Mouse (Mus musculus) thymus, adult 2 months (tissue): ENCODE measurements around the gene Hist1h2ab. TPM values are rescaled to one million over a fixed set of nuclear protein-coding genes. Genes with fewer than 3 reads are reported as not detected.

Source experiments
- DNase-seq: peaks from one replicate; pipeline ENCODE4 v3.0.0; 2021
- H3K27ac ChIP-seq: fragments of 200-500 bp; 2 replicates; pipeline ENCODE4 v1.5.1; 2012; ENCODE audit warnings: low read length, control low read depth; ENCODE audit not compliant: control insufficient read depth, insufficient read depth
- H3K27me3 ChIP-seq: fragments of 200-500 bp; 2 replicates; pipeline ENCODE4 v1.6.1; 2012; ENCODE audit warnings: mild to moderate bottlenecking, low read length, moderate library complexity, mixed read lengths; ENCODE audit not compliant: control insufficient read depth, insufficient read depth
- H3K36me3 ChIP-seq: fragments of 200-500 bp; 2 replicates; pipeline ENCODE4 v1.6.1; 2012; ENCODE audit warnings: mild to moderate bottlenecking, low read length, moderate library complexity; ENCODE audit not compliant: control insufficient read depth, insufficient read depth
- H3K4me1 ChIP-seq: fragments of 200-500 bp; replicated peaks from 2 replicates; pipeline ENCODE4 v1.6.1; 2012; ENCODE audit warnings: low read length; ENCODE audit not compliant: control insufficient read depth, insufficient read depth
- H3K4me3 ChIP-seq: fragments of 200-500 bp; 2 replicates; pipeline ENCODE4 v1.5.1; 2012; ENCODE audit warnings: mild to moderate bottlenecking, low read length, control low read depth, moderate library complexity; ENCODE audit not compliant: control insufficient read depth, insufficient read depth
- CTCF ChIP-seq: fragments of 200-500 bp; IDR thresholded peaks from 2 replicates; pipeline ENCODE4 v1.5.1; 2012; ENCODE audit warnings: mild to moderate bottlenecking, control low read depth, low read length, moderate library complexity, borderline replicate concordance; ENCODE audit not compliant: control insufficient read depth, poor library complexity, insufficient read depth; ENCODE audit errors: extremely low read depth
- POLR2A ChIP-seq: fragments of 200-500 bp; IDR thresholded peaks from 2 replicates; pipeline ENCODE4 v1.6.1; 2012; ENCODE audit warnings: mild to moderate bottlenecking, low read length, control low read depth, moderate library complexity; ENCODE audit not compliant: control insufficient read depth, poor library complexity, insufficient read depth; ENCODE audit errors: extremely low read depth
- WGBS: fragments of 180-500 bp; shearing (Covaris S2); methylation state at CpG from one replicate; pipeline ENCODE4 v1.1.7; 2018; 5-methylcytosine and 5-hydroxymethylcytosine counted together
- polyA plus RNA-seq: library from polyadenylated mRNA; depleted of rRNA; stranded (reverse); fragments of >200 nt; gene quantifications from 2 replicates; pipeline ENCODE4 v1.2.3, GENCODE M21; 2012

Gene Hist1h2ab
- polyA plus RNA-seq, 1 experiment, result 258 TPM

DNA sequence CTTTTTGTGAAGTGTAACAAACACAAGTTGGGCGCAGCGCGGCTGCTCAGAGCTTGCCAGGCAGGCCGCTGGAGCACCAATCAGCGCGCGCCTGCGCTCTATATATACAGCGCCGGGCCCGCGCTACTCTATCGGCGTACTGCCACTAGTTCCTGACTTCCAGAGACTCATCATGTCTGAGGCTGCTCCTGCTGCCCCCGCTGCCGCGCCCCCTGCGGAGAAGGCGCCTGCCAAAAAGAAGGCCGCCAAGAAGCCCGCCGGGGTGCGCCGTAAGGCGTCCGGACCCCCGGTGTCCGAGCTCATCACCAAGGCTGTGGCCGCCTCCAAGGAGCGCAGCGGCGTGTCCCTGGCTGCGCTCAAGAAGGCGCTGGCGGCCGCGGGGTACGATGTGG is 12.3 kb upstream of the Hist1h2ab start, which contains the start of gene Hist1h1c:
Hist1h1c (plus strand) TSS at position 132 of the 392 bp plus-strand sequence.
- Histone ChIP-seq H3K4me3 (peak within 1 kb of the TSS; percentile 85), H3K27ac (peak within 1 kb of the TSS; percentile 99), H3K36me3 (no peaks in the 10 kb centered on the region), H3K4me1 (no peaks in the 10 kb centered on the region), H3K27me3 (no peaks in the 10 kb centered on the region)
- TF ChIP-seq POLR2A (peak; percentile 99), CTCF (peak; percentile 61; the same call in 1 of the 2 replicates)
- DNase-seq, result peak; percentile 94
- under 1% methylated on average over 38 of the region's 38 CpGs for WGBS

DNA sequence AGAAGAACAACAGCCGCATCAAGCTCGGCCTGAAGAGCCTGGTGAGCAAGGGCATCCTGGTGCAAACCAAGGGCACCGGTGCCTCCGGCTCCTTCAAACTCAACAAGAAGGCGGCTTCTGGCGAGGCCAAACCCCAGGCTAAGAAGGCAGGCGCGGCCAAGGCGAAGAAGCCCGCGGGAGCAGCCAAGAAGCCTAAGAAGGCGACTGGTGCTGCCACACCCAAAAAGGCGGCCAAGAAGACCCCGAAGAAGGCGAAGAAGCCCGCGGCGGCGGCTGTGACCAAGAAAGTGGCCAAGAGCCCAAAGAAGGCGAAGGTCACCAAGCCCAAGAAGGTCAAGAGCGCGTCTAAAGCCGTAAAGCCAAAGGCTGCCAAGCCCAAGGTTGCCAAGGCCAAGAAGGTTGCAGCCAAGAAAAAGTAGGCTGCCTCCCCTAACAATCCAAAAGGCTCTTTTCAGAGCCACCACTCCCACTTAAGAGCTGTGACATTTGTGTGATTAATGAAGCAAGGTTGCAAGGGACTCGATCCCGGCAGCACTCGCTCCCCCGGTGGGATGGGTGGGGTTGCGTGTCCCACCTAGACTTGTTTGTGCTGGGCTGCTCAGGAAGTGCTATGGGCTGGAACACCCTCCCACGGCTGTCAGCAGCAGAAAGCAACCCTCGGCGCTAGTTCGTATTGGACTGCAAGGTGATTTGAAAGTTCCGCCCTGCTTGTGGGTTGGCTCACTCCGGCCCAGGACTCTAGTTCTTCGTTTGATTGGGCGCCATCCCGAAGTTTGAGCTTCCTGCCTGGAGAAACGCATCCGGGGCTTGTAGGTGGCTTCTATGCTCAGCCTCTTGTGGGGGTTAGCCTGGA is 11.6 kb upstream of the Hist1h2ab start:
- Histone ChIP-seq H3K4me1 (no peaks in the 10 kb centered on the region), H3K36me3 (no peaks in the 10 kb centered on the region), H3K27me3 (no peaks in the 10 kb centered on the region), H3K4me3 (peak overlapping the region; percentile 85), H3K27ac (peak overlapping the region; percentile 99)
- peak; percentile 86 for DNase-seq
- under 1% methylated on average over 39 of the region's 39 CpGs for WGBS
- TF ChIP-seq CTCF, result no peak
- peak; percentile 81 for TF ChIP-seq POLR2A

DNA sequence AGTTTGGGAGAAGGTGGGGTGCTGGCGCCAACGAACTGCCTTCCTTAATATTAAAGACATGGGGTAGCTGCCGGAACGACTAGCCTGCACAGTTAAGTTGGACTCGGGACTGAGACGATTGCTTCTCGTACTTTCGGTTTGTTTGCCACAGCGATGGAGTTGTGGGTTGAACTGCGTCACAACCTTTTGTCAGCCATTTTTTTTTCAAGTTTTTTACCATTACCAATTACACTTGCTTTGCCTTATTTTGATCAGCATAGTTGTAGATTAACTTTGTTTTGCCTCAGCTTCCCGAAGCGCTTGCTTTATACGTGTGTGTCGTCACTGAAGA is 11.0 kb upstream of the Hist1h2ab start:
- under 1% methylated on average over 14 of the region's 14 CpGs for WGBS
- TF ChIP-seq POLR2A, result no peak
- TF ChIP-seq CTCF, result no peak

DNA sequence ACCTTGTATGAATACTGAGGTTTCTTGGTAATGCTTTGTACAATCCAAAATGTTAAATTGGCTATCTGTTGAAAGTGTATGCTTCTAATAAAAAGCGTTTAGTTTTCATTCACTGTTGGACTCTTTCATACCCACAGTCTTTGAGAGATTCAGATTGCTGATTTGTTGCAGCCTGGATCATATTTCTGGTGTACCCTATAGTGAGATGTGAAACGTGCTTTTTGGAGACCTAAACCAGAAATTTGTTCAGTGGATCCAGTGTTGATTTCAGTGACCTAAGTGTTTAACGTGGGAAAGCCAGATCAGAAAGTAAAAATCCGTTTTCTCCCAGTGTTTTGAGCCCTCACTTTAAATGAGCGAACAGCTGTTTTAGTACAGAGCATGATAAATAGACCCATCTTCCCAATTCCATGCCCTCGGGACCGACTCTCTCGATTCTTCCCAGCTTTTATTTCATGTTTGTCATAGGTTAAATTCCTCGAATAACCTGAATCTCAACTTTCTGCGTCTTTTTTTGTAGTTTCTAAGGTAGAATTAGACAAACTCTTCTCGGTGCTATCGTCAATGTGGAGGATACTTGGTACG is 10.6 kb upstream of the Hist1h2ab start:
- Histone ChIP-seq H3K27ac (peak overlapping the region; percentile 99), H3K36me3 (no peaks in the 10 kb centered on the region), H3K4me3 (no peak overlapping the region), H3K27me3 (no peaks in the 10 kb centered on the region), H3K4me1 (peaks cover 2% of the 10 kb centered on the region)
- TF ChIP-seq CTCF (no peak), POLR2A (no peak)
- WGBS, result 32% methylated on average over 13 of the region's 13 CpGs
- DNase-seq, result no peak

More for the DNA sequence above, 11.0 kb upstream of the Hist1h2ab start:
- Histone ChIP-seq H3K4me1 (peaks cover under 1% of the 10 kb centered on the region), H3K27ac (peak overlapping the region; percentile 99), H3K4me3 (peak overlapping the region; percentile 85), H3K36me3 (no peaks in the 10 kb centered on the region), H3K27me3 (no peaks in the 10 kb centered on the region)
- no peak for DNase-seq

DNA sequence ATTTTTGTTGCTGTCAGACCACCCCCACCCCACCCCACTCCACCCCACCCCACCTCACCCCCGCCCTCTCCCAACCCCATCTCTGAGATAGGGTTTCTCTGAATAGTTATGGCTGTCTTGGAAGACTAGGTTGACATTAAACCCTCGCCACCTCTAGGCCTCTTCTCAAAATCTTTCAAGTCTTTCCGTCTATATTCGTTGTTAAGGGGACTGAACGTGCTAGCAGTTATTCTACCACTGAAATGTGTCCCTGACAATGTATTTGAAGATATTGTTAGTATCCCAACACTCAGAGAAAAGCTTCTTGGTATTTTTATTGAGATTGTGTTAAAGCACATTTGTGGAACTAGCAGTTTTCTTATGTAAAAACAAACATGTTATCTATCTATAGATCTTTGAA is 10.0 kb upstream of the Hist1h2ab start:
- Histone ChIP-seq H3K27ac (peak overlapping the region; percentile 99; the same call in 1 of the 2 replicates), H3K27me3 (no peaks in the 10 kb centered on the region), H3K36me3 (no peaks in the 10 kb centered on the region), H3K4me1 (peaks cover 2% of the 10 kb centered on the region), H3K4me3 (no peak overlapping the region)
- no peak for TF ChIP-seq CTCF
- TF ChIP-seq POLR2A, result no peak
- 68% methylated on average over 5 of the region's 5 CpGs for WGBS
- no peak for DNase-seq

DNA sequence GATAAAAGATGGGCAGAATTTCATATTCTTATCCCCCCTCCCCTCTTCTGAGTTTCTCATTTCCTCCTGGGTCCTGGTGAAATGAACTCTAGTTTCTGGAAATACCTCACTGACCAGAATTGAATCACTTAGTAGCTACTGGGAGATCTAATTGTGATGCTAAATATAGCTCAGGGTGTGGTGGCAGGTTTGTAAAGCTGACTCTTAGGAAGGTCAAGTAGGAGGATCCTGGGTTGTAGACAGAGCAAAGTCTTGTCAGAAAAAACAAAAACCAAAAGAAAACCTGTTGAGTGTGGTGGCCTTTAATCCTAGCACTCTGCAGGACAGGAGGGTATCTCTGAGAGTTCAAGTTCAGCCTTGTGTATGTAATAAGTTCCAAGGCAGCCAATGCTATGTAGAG is 8.9 kb upstream of the Hist1h2ab start:
- Histone ChIP-seq H3K27me3 (no peaks in the 10 kb centered on the region), H3K36me3 (no peaks in the 10 kb centered on the region), H3K4me3 (no peak overlapping the region), H3K27ac (no peak overlapping the region), H3K4me1 (peaks cover 4% of the 10 kb centered on the region)
- TF ChIP-seq POLR2A (no peak), CTCF (no peak)
- no peak for DNase-seq

GRCm38 (mm10) chr13:23743215-23743614 is 7.7 kb upstream of the Hist1h2ab start:
- DNase-seq, result peak; percentile 0
- Histone ChIP-seq H3K36me3 (no peaks in the 10 kb centered on the region), H3K4me3 (no peak overlapping the region), H3K27me3 (no peaks in the 10 kb centered on the region), H3K4me1 (peaks cover 4% of the 10 kb centered on the region), H3K27ac (no peak overlapping the region)
- WGBS, result 93% methylated on average over 5 of the region's 5 CpGs
- no peak for TF ChIP-seq CTCF
- TF ChIP-seq POLR2A, result no peak
